Mouse (Mus musculus): ENCODE results near the gene B4galt2. TPM values are rescaled to one million over a fixed set of nuclear protein-coding genes. Genes with fewer than 3 reads are reported as not detected.

B4galt2 gene
- total and polyA plus RNA-seq, 3 experiments: 0.08 to 0.19 TPM; not detected in 1

GRCm38 (mm10) chr4:117836204-117836767, 47.0 kb downstream of the B4galt2 start (continued):
- TF ChIP-seq TCF12 (IDR thresholded peaks at IDR 0.05; ENCODE audit: low read depth, low read length) (no peak), TBP (IDR thresholded peaks at IDR 0.05; ENCODE audit: low read depth, low read length) (no peak), CTCF (IDR thresholded peaks at IDR 0.05 in 2 of 3, conservative IDR thresholded peaks at IDR 0.05 in 1 of 3; ENCODE audit: control insufficient read depth in 1 of 3, insufficient read depth in 1 of 3, low read depth in 2 of 3, low read length in 3 of 3, poor library complexity in 1 of 3, severe bottlenecking in 1 of 3) (no peak), KAT2A (conservative IDR thresholded peaks at IDR 0.05; ENCODE audit: low read depth, low read length) (no peak), ZMIZ1 (IDR thresholded peaks at IDR 0.05; ENCODE audit: low read depth, low read length) (no peak), ZNF384 (IDR thresholded peaks at IDR 0.05; ENCODE audit: low read depth, low read length) (no peak), JUND (IDR thresholded peaks at IDR 0.05; ENCODE audit: low read depth, low read length) (no peak), BHLHE40 (IDR thresholded peaks at IDR 0.05; ENCODE audit: borderline replicate concordance, low read depth, low read length) (no peak), MYC (IDR thresholded peaks at IDR 0.05; ENCODE audit: low read depth, low read length) (peak; percentile 85), SIN3A (IDR thresholded peaks at IDR 0.05; ENCODE audit: low read length) (peak; percentile 88)

GRCm38 (mm10) chr4:117835531-117836111, 47.7 kb downstream of the B4galt2 start:
- Histone ChIP-seq H3K36me3 (ENCODE audit: control insufficient read depth in 1 of 2, insufficient read depth in 2 of 2, low read length in 2 of 2) (peaks cover 0 to 41% of the 10 kb centered on the region in 2 experiments; a peak in 2 of 4 replicates), H3K79me2 (ENCODE audit: control insufficient read depth, insufficient read depth, low read length, poor library complexity) (peaks cover 3% of the 10 kb centered on the region; the same call in 1 of the 2 replicates), H3K9me3 (replicated peaks; ENCODE audit: insufficient read depth, low read length) (no peaks in the 10 kb centered on the region), H3K4me3 (ENCODE audit: control insufficient read depth in 1 of 2, insufficient read depth in 1 of 2, low read depth in 2 of 2, low read length in 2 of 2) (peak overlapping the region; percentile 65 to 100), H3K27ac (ENCODE audit: control insufficient read depth, low read depth, low read length) (peak overlapping the region; percentile 78), H3K9ac (ENCODE audit: control insufficient read depth, low read depth, low read length, poor library complexity, severe bottlenecking) (peak overlapping the region; percentile 72), H3K4me1 (ENCODE audit: control insufficient read depth in 1 of 2, insufficient read depth in 2 of 2, low read length in 2 of 2) (peaks cover 36 to 49% of the 10 kb centered on the region in 2 experiments), H3K27me3 (ENCODE audit: control insufficient read depth in 1 of 2, insufficient read depth in 2 of 2, low read length in 2 of 2) (no peaks in the 10 kb centered on the region)
- TF ChIP-seq TCF12 (IDR thresholded peaks at IDR 0.05; ENCODE audit: low read depth, low read length) (peak; percentile 77), MEF2A (IDR thresholded peaks at IDR 0.05; ENCODE audit: extremely low read depth, insufficient replicate concordance, low read depth, low read length, poor library complexity, severe bottlenecking) (no peak), GABPA (IDR thresholded peaks at IDR 0.05; ENCODE audit: low read depth, low read length) (no peak), GATA1 (IDR thresholded peaks at IDR 0.05; ENCODE audit: low read depth, low read length) (peak; percentile 46; the same call in 1 of the 2 replicates), EP300 (IDR thresholded peaks at IDR 0.05; ENCODE audit: low read depth in 1 of 2, low read length in 2 of 2) (peak; percentile 11 to 75; a peak in 3 of 4 replicates), MAX (IDR thresholded peaks at IDR 0.05; ENCODE audit: low read length) (peak; percentile 63), POLR2AphosphoS5 (IDR thresholded peaks at IDR 0.05; ENCODE audit: borderline replicate concordance, low read depth, low read length) (peak; percentile 90), TAL1 (IDR thresholded peaks at IDR 0.05; ENCODE audit: low read length) (peak; percentile 83), TBP (IDR thresholded peaks at IDR 0.05; ENCODE audit: low read depth, low read length) (0 out of 2 replicates have a peak, but pooled peaks have one; percentile 53), NELFE (IDR thresholded peaks at IDR 0.05; ENCODE audit: low read depth, low read length) (peak; percentile 35; the same call in 1 of the 2 replicates), NRF1 (IDR thresholded peaks at IDR 0.05; ENCODE audit: insufficient read depth, low read depth, low read length, poor library complexity, severe bottlenecking) (no peak), SIN3A (IDR thresholded peaks at IDR 0.05; ENCODE audit: low read length) (peak; percentile 74), ETS1 (IDR thresholded peaks at IDR 0.05; ENCODE audit: low read depth, low read length) (peak; percentile 41), UBTF (IDR thresholded peaks at IDR 0.05; ENCODE audit: borderline replicate concordance, insufficient read depth, low read depth, low read length) (peak; percentile 89; the same call in 1 of the 2 replicates)
- DNase-seq (ENCODE audit: low read depth, low spot score): peak; percentile 78
